Mouse (Mus musculus) liver, postnatal 0 days (tissue): ENCODE results near the gene Grid1. TPM values are rescaled to one million over a fixed set of nuclear protein-coding genes. Genes with fewer than 3 reads are reported as not detected.

Experiments
- ATAC-seq: fragments of 200-750 bp; cut with Nextera tagmentation; 2 replicates; pipeline ENCODE4 v1.8.0; 2017; ENCODE audit warnings: mild to moderate bottlenecking, moderate library complexity
- DNase-seq: peaks from one replicate; pipeline ENCODE4 v3.0.0-alpha.2; 2016
- H3K27ac ChIP-seq: fragments of 300-500 bp; sonication (generic); 2 replicates; pipeline ENCODE4 v1.5.1; 2014; ENCODE audit warnings: antibody characterized with exemption, moderate library complexity, mild to moderate bottlenecking, low read depth
- H3K27me3 ChIP-seq: fragments of 300-500 bp; sonication (generic); 2 replicates; pipeline ENCODE4 v1.6.1; 2014; ENCODE audit warnings: low read length, control low read depth, mixed read lengths; ENCODE audit not compliant: insufficient read depth
- H3K36me3 ChIP-seq: fragments of 300-500 bp; sonication (generic); replicated peaks from 2 replicates; pipeline ENCODE4 v1.6.1; 2014; ENCODE audit warnings: mild to moderate bottlenecking, control low read depth, low read length, moderate library complexity, mixed read lengths; ENCODE audit not compliant: insufficient read depth
- H3K4me1 ChIP-seq: fragments of 300-500 bp; sonication (generic); 2 replicates; pipeline ENCODE4 v1.6.1; 2014; ENCODE audit warnings: antibody characterized with exemption, mild to moderate bottlenecking, control low read depth; ENCODE audit not compliant: insufficient read depth
- H3K4me2 ChIP-seq: fragments of 300-500 bp; sonication (generic); 2 replicates; pipeline ENCODE4 v1.6.1; 2014; ENCODE audit warnings: low read depth, mild to moderate bottlenecking, low read length, moderate library complexity, mixed read lengths
- H3K4me3 ChIP-seq: fragments of 300-500 bp; sonication (generic); 2 replicates; pipeline ENCODE4 v1.5.1; 2014; ENCODE audit warnings: low read depth, low read length
- H3K9ac ChIP-seq: fragments of 300-500 bp; sonication (generic); replicated peaks from 2 replicates; pipeline ENCODE4 v1.6.1; 2014; ENCODE audit warnings: mild to moderate bottlenecking, moderate library complexity
- H3K9me3 ChIP-seq: fragments of 300-500 bp; sonication (generic); 2 replicates; pipeline ENCODE4 v1.6.1; 2016; ENCODE audit warnings: mild to moderate bottlenecking, control low read depth, low read length, mixed read lengths
- CTCF ChIP-seq: sonication (generic); IDR thresholded peaks from 2 replicates; pipeline ENCODE4 v1.5.1; 2016; ENCODE audit warnings: antibody characterized with exemption, low read depth
- EP300 ChIP-seq: IDR thresholded peaks from 2 replicates; pipeline ENCODE4 v1.6.1; 2016; ENCODE audit warnings: antibody characterized with exemption, low read depth, mild to moderate bottlenecking
- WGBS: fragments of 180-500 bp; shearing (Covaris S2); extraction: QIAGEN DNeasy Blood & Tissue Kit; methylation state at CpG from one replicate; pipeline ENCODE4 v1.1.7; 2014; ENCODE audit not compliant: insufficient replicate concordance; 5-methylcytosine and 5-hydroxymethylcytosine counted together
- polyA plus RNA-seq: library from polyadenylated mRNA; unstranded; fragments of >200 nt; fragmentation: Nextera tagmentation; extraction: Ambion mirVana; gene quantifications from 2 replicates; pipeline ENCODE4 v1.2.1, GENCODE M21; 2015

Grid1 gene
- polyA plus RNA-seq, 1 experiment from 2014 or later, result not detected

- H3K9me3 ChIP-seq, result no peaks in the 10 kb centered on the region
- H3K4me3 ChIP-seq, result no peak overlapping the region
- no peaks in the 10 kb centered on the region for H3K4me1 ChIP-seq
- TF ChIP-seq EP300 (no peak), CTCF (no peak)
- no peak overlapping the region for H3K4me2 ChIP-seq
- ATAC-seq, result no peak
- DNase-seq, result no peak
- H3K9ac ChIP-seq, result no peak overlapping the region
- H3K27ac ChIP-seq, result no peak overlapping the region
- H3K27me3 ChIP-seq, result no peaks in the 10 kb centered on the region
- H3K36me3 ChIP-seq, result no peaks in the 10 kb centered on the region
- WGBS, result 46% methylated on average over 7 of the region's 7 CpGs
Measured at GRCm38 (mm10) chr14:35358136-35358821, 538.4 kb downstream of the Grid1 start.

GRCm38 (mm10) chr14:35365177-35365944 is 545.5 kb downstream of the Grid1 start:
- Histone ChIP-seq H3K4me2 (no peak overlapping the region), H3K9me3 (no peaks in the 10 kb centered on the region), H3K36me3 (no peaks in the 10 kb centered on the region), H3K4me3 (no peak overlapping the region), H3K27ac (no peak overlapping the region), H3K4me1 (no peaks in the 10 kb centered on the region), H3K27me3 (no peaks in the 10 kb centered on the region), H3K9ac (no peak overlapping the region)
- 73% methylated on average over 8 of the region's 8 CpGs for WGBS
- no peak for ATAC-seq
- DNase-seq, result no peak
- TF ChIP-seq CTCF, result no peak
- TF ChIP-seq EP300, result no peak

GRCm38 (mm10) chr14:35374374-35374773 is 554.5 kb downstream of the Grid1 start:
- no peaks in the 10 kb centered on the region for H3K4me1 ChIP-seq
- WGBS, result 72% methylated on average over 3 of the region's 3 CpGs
- DNase-seq, result no peak
- H3K27ac ChIP-seq, result no peak overlapping the region
- H3K4me3 ChIP-seq, result no peak overlapping the region
- H3K9ac ChIP-seq, result no peak overlapping the region
- H3K36me3 ChIP-seq, result no peaks in the 10 kb centered on the region
- no peak for ATAC-seq
- no peaks in the 10 kb centered on the region for H3K27me3 ChIP-seq
- no peaks in the 10 kb centered on the region for H3K9me3 ChIP-seq
- no peak for TF ChIP-seq CTCF
- TF ChIP-seq EP300, result no peak
- no peak overlapping the region for H3K4me2 ChIP-seq

- Histone ChIP-seq H3K4me2 (no peak overlapping the region), H3K27me3 (no peaks in the 10 kb centered on the region), H3K4me3 (no peak overlapping the region), H3K9me3 (no peaks in the 10 kb centered on the region), H3K9ac (no peak overlapping the region), H3K36me3 (no peaks in the 10 kb centered on the region), H3K4me1 (no peaks in the 10 kb centered on the region), H3K27ac (no peak overlapping the region)
- no peak for ATAC-seq
- no peak for DNase-seq
- TF ChIP-seq CTCF (no peak), EP300 (no peak)
- WGBS, result 76% methylated on average over 4 of the region's 4 CpGs
Measured at GRCm38 (mm10) chr14:35393591-35393990, 573.7 kb downstream of the Grid1 start.

GRCm38 (mm10) chr14:35404249-35404908 is 584.5 kb downstream of the Grid1 start:
- Histone ChIP-seq H3K9me3 (no peaks in the 10 kb centered on the region), H3K36me3 (no peaks in the 10 kb centered on the region), H3K9ac (no peak overlapping the region), H3K4me1 (no peaks in the 10 kb centered on the region), H3K4me3 (no peak overlapping the region), H3K27ac (no peak overlapping the region), H3K27me3 (no peaks in the 10 kb centered on the region), H3K4me2 (no peak overlapping the region)
- ATAC-seq (no peak), DNase-seq (no peak)
- no peak for TF ChIP-seq EP300
- no peak for TF ChIP-seq CTCF
- WGBS, result 75% methylated on average over 3 of the region's 3 CpGs

GRCm38 (mm10) chr14:35430259-35430658 is 610.4 kb downstream of the Grid1 start:
- H3K36me3 ChIP-seq, result no peaks in the 10 kb centered on the region
- WGBS, result 66% methylated on average over 2 of the region's 2 CpGs
- H3K9ac ChIP-seq, result no peak overlapping the region
- DNase-seq (no peak), ATAC-seq (no peak)
- no peak for TF ChIP-seq EP300
- no peak for TF ChIP-seq CTCF
- no peaks in the 10 kb centered on the region for H3K9me3 ChIP-seq
- H3K4me2 ChIP-seq, result no peak overlapping the region
- no peak overlapping the region for H3K4me3 ChIP-seq
- H3K4me1 ChIP-seq, result no peaks in the 10 kb centered on the region
- no peaks in the 10 kb centered on the region for H3K27me3 ChIP-seq
- no peak overlapping the region for H3K27ac ChIP-seq
